11 mouse cellular contexts compared by ENCODE assay signal in the genomic region with DNA sequence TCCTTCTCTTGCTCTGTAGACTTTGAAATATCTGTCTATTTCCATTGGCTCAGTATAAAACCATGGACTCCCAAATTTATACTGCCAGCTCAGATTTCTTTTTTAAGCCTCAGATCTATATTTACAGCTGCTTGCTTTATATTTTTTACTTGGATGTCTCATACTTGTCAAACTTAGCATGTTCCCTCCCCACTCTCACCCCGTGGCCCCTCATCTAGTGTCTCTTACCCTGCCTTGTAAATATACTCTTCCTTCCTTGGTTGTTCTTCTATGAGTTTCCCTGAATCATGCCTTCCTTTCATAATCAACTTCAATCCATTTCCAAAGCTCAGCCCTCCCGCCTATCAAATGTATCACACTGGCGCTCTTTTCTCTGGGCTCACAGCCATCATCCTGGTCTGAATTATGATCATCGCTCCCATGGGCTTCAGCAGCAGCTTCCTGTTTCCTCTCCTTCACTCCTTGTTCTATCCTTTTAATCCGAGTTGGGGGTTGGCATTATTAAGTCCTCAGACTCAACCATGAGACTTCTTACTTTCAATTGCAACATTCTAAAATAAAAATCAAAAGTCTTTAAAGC.
DNase-seq lines count a peak whose midpoint lies in the region; ATAC-seq lines count a peak whose summit lies in the region.
"Had no signal": no experiment of that assay in that cellular context is flagged by ENCODE, and none has a peak within 500 bp of the region (broad histone marks: within the 10 kb centered on the region; RNA-seq: fewer than 3 reads in every experiment).

No protein-coding gene starts in this region.

- DNase-seq in frontal cortex, postnatal 10 days (ENCODE audit: low spot score in 2 of 2) = no peak
- DNase-seq in right cerebral cortex, postnatal 10 days (ENCODE audit: low spot score in 2 of 2) = peak; percentile 35 to 42
- DNase-seq in right cerebral cortex, postnatal 25 days = no peak
- peak; percentile 43 to 51 for DNase-seq in kidney, postnatal 25 days
- DNase-seq in embryo, embryonic 11 days = no peak
- DNase-seq in thymus, postnatal 36 days = no peak
- DNase-seq in spleen, postnatal 36 days (ENCODE audit: low spot score in 2 of 2) = no peak
- DNase-seq: adrenal gland, adult 2 months had no signal

- ATAC-seq in frontal cortex, adult (ENCODE audit: low TSS enrichment) = peak; percentile 77
- ATAC-seq: forebrain, embryonic 13.5 days; midbrain, embryonic 13.5 days had no signal

Comparison
In these comparisons a context has a peak if more than half of its experiments do, and no peak if none do; other contexts are left out.
1. DNase-seq: peak in right cerebral cortex, postnatal 10 days (2 of 2) and kidney, postnatal 25 days (2 of 2); none in frontal cortex, postnatal 10 days (0 of 2), right cerebral cortex, postnatal 25 days (single experiment), embryo, embryonic 11 days (single experiment), thymus, postnatal 36 days (0 of 2) and spleen, postnatal 36 days (0 of 2).